Mouse (Mus musculus) erythroblast, embryonic 14.5 days (primary cell): ENCODE results near the gene Aida.
"Not testable (repeated sequence)": the region's sequence is repeated elsewhere in the genome, so short reads cannot be mapped to it uniquely, and the experiment has no call there.

Experiments
- GATA1 ChIP-seq: IDR thresholded peaks from 2 replicates; pipeline ENCODE4 v1.6.1; 2012; ENCODE audit warnings: low read length, inconsistent platforms, mixed read lengths
- TAL1 ChIP-seq: IDR thresholded peaks from 3 replicates; pipeline ENCODE4 v1.6.1; 2012; ENCODE audit warnings: low read length, inconsistent platforms, mixed read lengths

- not testable (repeated sequence) for TF ChIP-seq GATA1, TAL1
Measured at GRCm38 (mm10) chr1:183309601-183310000, 13.2 kb downstream of the Aida start.
